Mouse (Mus musculus) testis, adult 2 months (tissue): ENCODE data around the gene Alk. TPM values are rescaled to one million over a fixed set of nuclear protein-coding genes. Genes with fewer than 3 reads are reported as not detected.

Experiments
- H3K27ac ChIP-seq: fragments of 200-500 bp; 2 replicates; pipeline ENCODE4 v1.5.1; 2012; ENCODE audit warnings: low read depth, low read length; ENCODE audit not compliant: control insufficient read depth, insufficient read depth
- H3K27me3 ChIP-seq: fragments of 200-500 bp; 2 replicates; pipeline ENCODE4 v1.6.1; 2012; ENCODE audit warnings: mild to moderate bottlenecking, low read length, moderate library complexity; ENCODE audit not compliant: control insufficient read depth, insufficient read depth
- H3K36me3 ChIP-seq: fragments of 200-500 bp; 2 replicates; pipeline ENCODE4 v1.6.1; 2012; ENCODE audit warnings: mild to moderate bottlenecking, low read length; ENCODE audit not compliant: control insufficient read depth, insufficient read depth
- H3K4me1 ChIP-seq: fragments of 200-500 bp; 2 replicates; pipeline ENCODE4 v1.6.1; 2012; ENCODE audit warnings: low read length; ENCODE audit not compliant: control insufficient read depth, insufficient read depth
- H3K4me3 ChIP-seq: fragments of 200-500 bp; 2 replicates; pipeline ENCODE4 v1.5.1; 2012; ENCODE audit warnings: low read depth, mild to moderate bottlenecking, low read length, moderate library complexity, mixed read lengths; ENCODE audit not compliant: control insufficient read depth
- CTCF ChIP-seq: fragments of 200-500 bp; IDR thresholded peaks from 2 replicates; pipeline ENCODE4 v1.5.1; 2012; ENCODE audit warnings: low read depth, mild to moderate bottlenecking, inconsistent platforms, low read length, moderate library complexity; ENCODE audit not compliant: control insufficient read depth, insufficient read depth, insufficient replicate concordance
- POLR2A ChIP-seq: fragments of 200-500 bp; IDR thresholded peaks from 2 replicates; pipeline ENCODE4 v1.6.1; 2012; ENCODE audit warnings: low read depth, mild to moderate bottlenecking, inconsistent platforms, low read length, moderate library complexity; ENCODE audit not compliant: control insufficient read depth
- polyA plus RNA-seq: library from polyadenylated mRNA; depleted of rRNA; stranded (reverse); fragments of >200 nt; gene quantifications from 2 replicates; pipeline ENCODE4 v1.2.3, GENCODE M21; 2012

Gene Alk
- polyA plus RNA-seq, 1 experiment: 0.54 TPM

DNA sequence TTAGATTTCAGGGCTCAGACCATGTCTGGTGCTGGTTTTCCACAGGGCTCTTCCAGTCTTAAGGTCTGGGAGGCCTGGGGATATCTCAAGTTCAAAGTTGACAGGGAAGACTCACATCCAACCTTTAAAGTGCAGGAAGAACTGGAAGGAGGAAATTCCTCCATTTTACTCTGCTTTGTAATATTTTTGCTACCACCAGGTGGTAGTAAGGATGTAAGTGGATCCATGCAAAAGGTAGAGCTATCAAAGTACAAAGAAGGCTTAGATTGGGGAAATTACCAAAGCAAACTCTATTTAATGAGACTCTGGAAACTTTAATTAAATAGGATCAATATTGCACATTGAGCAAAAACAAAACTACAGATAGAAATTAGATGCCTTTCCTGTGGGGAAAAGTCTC, 284.9 kb downstream of the Alk start:
- no peak overlapping the region for H3K27ac ChIP-seq
- no peaks in the 10 kb centered on the region for H3K4me1 ChIP-seq
- no peak overlapping the region for H3K4me3 ChIP-seq
- no peak for TF ChIP-seq POLR2A
- TF ChIP-seq CTCF: no peak
- no peaks in the 10 kb centered on the region for H3K36me3 ChIP-seq
- H3K27me3 ChIP-seq: no peaks in the 10 kb centered on the region

DNA sequence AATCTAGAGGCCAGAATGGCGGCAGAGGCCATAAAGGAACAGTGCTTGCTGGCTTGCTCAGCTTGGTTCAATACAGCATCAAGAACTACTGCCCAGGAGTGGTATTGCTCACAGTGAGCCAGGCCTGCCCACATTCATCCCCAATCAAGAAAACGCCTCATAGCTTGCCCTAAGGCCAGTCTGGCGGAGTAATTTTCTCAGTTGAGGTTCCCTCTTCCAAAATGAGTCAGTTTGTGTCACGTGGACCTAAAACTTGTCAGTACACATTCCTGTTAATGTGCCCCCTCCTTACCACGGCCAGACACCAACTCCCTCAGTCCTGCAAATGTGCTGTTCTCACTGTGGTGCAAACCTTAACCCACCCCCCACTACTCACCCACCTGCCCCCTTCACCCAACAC, 304.8 kb downstream of the Alk start:
- Histone ChIP-seq H3K27me3 (no peaks in the 10 kb centered on the region), H3K4me3 (no peak overlapping the region), H3K27ac (no peak overlapping the region), H3K36me3 (no peaks in the 10 kb centered on the region), H3K4me1 (no peaks in the 10 kb centered on the region)
- TF ChIP-seq CTCF (no peak), POLR2A (no peak)

DNA sequence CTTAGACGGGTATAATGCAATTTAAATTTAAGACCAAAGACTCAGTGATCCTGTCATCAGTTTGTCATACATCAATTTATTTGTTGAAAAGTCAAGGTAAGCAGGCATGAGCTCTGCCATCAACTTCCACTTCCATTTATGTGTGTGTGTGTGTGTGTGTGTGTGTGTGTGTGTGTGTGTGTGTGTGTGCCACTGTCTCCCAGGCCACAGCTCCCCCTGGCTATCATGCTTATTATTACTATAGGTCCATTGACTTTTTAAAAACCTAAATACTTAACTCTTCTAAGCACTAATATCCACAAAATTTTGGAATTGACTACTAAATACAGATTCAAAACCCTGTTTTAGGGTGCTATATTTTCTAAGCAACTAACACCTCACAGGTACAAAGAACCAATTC, 308.1 kb downstream of the Alk start:
- no peaks in the 10 kb centered on the region for H3K36me3 ChIP-seq
- H3K4me1 ChIP-seq: no peaks in the 10 kb centered on the region
- no peak overlapping the region for H3K4me3 ChIP-seq
- H3K27me3 ChIP-seq: no peaks in the 10 kb centered on the region
- no peak overlapping the region for H3K27ac ChIP-seq
- TF ChIP-seq POLR2A (no peak), CTCF (no peak)

DNA sequence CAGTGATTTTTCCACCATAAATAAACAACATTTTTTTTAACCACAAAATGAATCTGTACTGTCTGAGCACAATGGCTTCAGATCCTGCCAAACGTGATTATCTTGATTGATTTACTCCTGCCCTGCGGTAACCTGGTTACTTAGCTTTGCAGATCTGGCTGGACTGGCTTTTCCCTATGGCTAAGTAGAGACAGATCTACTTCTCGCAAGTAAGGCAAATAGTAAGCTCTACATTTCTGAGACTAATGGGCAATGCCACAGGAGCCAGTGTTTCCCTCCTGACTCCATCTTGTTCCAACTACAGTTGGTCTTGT, 311.2 kb downstream of the Alk start:
- no peak overlapping the region for H3K27ac ChIP-seq
- no peak overlapping the region for H3K4me3 ChIP-seq
- H3K4me1 ChIP-seq: no peaks in the 10 kb centered on the region
- TF ChIP-seq CTCF: no peak
- no peak for TF ChIP-seq POLR2A
- no peaks in the 10 kb centered on the region for H3K27me3 ChIP-seq
- no peaks in the 10 kb centered on the region for H3K36me3 ChIP-seq

DNA sequence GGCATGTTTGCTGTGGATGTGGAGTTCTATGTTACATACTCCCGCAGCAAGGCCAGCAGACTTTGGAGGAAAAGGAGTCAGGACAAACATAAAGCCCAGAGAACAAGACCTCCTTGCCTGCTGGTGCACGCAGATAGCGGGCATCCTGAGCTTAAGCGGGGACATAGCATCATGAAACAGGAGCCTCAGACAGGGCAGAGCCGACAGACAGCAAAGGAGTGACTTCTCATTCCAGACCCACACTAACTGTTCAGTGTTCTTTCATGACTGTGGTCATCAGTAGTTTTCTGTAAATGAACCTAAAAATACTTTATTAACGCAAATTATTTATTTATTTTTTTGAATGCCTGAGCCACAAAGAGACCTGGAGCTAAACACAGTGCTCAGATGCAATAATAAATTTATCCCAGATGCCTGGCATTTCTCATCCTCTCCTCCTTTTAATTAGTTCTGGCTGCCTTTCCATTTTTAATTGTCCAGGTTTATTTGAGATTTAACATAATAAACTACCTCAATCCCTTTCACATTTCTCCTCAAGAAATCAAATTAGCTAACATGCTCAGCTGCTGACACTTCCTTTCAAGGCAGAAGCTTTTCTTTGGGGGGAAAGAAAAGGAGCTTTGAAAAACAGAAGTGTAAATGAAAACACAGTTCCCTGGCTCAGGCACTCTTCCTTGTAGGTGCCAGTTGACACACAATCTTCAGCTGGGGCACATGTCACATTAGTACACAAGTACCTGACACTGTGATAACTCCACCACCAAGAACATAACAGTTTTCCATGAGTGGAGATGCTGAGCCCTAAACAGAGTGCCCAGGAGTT, 311.8 kb downstream of the Alk start:
- no peaks in the 10 kb centered on the region for H3K27me3 ChIP-seq
- TF ChIP-seq POLR2A (no peak), CTCF (no peak)
- no peak overlapping the region for H3K27ac ChIP-seq
- H3K4me3 ChIP-seq: no peak overlapping the region
- no peaks in the 10 kb centered on the region for H3K4me1 ChIP-seq
- no peaks in the 10 kb centered on the region for H3K36me3 ChIP-seq

DNA sequence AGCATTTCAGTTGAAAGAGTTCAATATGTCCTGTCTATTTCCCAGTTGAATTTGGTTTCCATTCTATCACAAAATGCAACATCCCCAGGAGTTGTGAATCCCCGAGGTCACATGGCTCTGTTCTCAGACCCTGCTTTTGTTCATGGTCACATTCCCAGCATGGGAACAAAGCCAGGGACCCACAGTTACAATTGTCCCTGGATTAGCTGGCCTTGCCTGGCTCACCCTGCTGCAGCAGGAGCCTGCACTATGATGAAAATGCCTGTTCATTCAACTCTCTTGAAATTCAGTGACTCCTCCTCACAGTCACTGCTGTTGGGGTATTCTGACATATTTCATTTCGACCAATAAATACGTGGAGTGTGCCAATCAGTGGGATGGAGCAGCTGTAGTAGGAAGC, 318.5 kb downstream of the Alk start:
- no peak overlapping the region for H3K27ac ChIP-seq

DNA sequence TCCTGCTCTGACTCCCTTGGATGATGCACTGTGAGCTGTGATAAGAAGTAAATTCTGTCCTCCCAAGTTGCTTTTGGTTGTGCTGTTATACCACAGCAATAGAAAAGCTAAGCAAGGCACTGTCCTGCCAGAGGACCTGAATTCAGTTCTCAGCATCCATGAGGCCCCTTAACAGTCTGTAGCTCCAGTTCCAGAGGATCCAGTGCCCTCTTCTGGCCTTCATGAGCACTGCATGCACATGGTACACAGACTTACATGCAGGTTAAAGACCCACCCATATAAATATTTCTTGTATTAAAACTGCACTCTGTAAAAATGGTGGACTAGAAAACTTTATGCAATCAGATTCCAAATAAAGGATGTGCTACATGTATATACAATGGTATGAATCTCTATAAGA, 326.1 kb downstream of the Alk start:
- no peak for TF ChIP-seq POLR2A
- H3K27ac ChIP-seq: no peak overlapping the region
- H3K27me3 ChIP-seq: no peaks in the 10 kb centered on the region
- no peaks in the 10 kb centered on the region for H3K36me3 ChIP-seq
- no peak overlapping the region for H3K4me3 ChIP-seq
- H3K4me1 ChIP-seq: no peaks in the 10 kb centered on the region

More for the DNA sequence above, 318.5 kb downstream of the Alk start:
- no peak overlapping the region for H3K4me3 ChIP-seq
- H3K36me3 ChIP-seq: no peaks in the 10 kb centered on the region
- no peaks in the 10 kb centered on the region for H3K4me1 ChIP-seq
- no peaks in the 10 kb centered on the region for H3K27me3 ChIP-seq
- TF ChIP-seq POLR2A (no peak), CTCF (no peak)

DNA sequence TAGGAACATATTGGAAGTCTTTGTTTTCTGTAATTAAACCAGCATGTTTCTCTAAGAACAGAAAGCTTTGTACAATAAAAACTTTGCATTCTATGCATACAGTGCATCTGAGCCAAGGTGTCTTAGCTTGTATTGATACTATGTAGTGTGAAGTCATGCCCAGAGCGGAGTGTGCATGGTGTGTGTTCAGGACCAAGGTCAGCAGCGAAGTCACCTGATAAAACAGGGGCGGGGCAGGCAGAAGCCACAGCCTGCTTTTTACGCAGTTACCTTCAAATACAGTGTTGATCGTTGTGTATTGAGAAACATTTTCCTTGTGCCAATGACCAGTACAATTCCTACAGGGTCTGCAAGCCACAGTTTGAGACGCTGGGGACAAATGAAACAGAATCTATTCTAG, 327.6 kb downstream of the Alk start:
- Histone ChIP-seq H3K27me3 (no peaks in the 10 kb centered on the region), H3K27ac (no peak overlapping the region), H3K4me3 (no peak overlapping the region), H3K4me1 (no peaks in the 10 kb centered on the region), H3K36me3 (no peaks in the 10 kb centered on the region)
- TF ChIP-seq POLR2A: no peak
- no peak for TF ChIP-seq CTCF
